ENCODE assay signal across 12 mouse cellular contexts in the genomic region with DNA sequence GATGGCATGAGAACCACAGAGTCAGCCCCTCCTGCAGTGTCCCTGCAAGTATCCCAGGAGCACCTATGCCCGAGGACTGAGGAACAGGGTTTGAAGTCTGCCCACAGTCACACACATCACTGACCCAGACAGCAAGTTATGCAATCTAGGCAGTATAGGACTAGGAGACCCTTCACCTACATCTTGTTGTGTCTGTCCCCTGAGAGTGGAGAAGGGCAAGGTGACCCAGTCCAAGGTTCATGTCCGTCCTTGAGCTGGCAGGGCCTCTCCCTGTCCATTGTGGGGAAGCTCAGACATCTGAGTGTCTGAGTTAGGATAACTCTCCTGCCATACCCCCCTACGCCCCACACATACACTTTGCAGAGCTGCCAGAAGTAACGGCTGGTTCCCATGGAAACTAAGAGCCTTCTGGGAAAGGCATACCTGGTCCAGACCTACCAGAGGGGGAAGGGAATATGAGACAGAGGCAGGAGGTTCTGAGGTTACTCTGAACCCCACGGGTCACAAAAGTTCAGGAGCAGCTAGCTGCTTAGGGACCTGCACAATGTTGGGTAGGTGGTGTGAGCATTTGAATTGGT. TPM values are rescaled to one million over a fixed set of nuclear protein-coding genes. Genes with fewer than 3 reads are reported as not detected.
DNase-seq lines count a peak whose midpoint lies in the region; ATAC-seq and TF ChIP-seq lines count a peak whose summit lies in the region.
"Had no signal": no experiment of that assay in that cellular context is flagged by ENCODE, and none has a peak within 500 bp of the region (broad histone marks: within the 10 kb centered on the region; RNA-seq: fewer than 3 reads in every experiment).

No protein-coding gene starts in this region.

- 44% methylated on average over 5 of the region's 5 CpGs for WGBS in intestine, embryonic 15.5 days
- WGBS in intestine, postnatal 0 days, result 50% methylated on average over 5 of the region's 5 CpGs

- TF ChIP-seq CTCF in intestine, postnatal 0 days (IDR thresholded peaks at IDR 0.05; ENCODE audit: low read depth), result no peak
- TF ChIP-seq CTCF in layer of hippocampus, adult 2 months (conservative IDR thresholded peaks at IDR 0.05), result no peak

- peaks cover 7% of the 10 kb centered on the region; the same call in 1 of the 2 replicates for H3K36me3 ChIP-seq in intestine, embryonic 15.5 days
- peaks cover 5% of the 10 kb centered on the region; the same call in 1 of the 2 replicates for H3K36me3 ChIP-seq in intestine, postnatal 0 days (ENCODE audit: control insufficient read depth, insufficient read depth)

- peak; percentile 57 for DNase-seq in adrenal gland, postnatal 10 days
- no peak for DNase-seq in adrenal gland, postnatal 36 days
- DNase-seq in ovary, adult 18-20 months (ENCODE audit: low spot score), result peak; percentile 79
- no peak for DNase-seq in ovary, postnatal 14 days (ENCODE audit: low spot score)
- no peak for DNase-seq in thymus, postnatal 0 days (ENCODE audit: low spot score)
- no peak for DNase-seq in layer of hippocampus, adult 2 months (ENCODE audit: low spot score in 2 of 2)
- DNase-seq: cerebellum, adult 18-20 months; heart, adult 18-20 months; retina, postnatal 1 day had no signal

- ATAC-seq in intestine, embryonic 15.5 days, result 0 out of 2 replicates have a peak, but pooled peaks have one; percentile 9
- ATAC-seq in intestine, postnatal 0 days, result no peak

- H3K4me3 ChIP-seq in intestine, embryonic 15.5 days (replicated peaks), result no peak overlapping the region
- H3K4me3 ChIP-seq in intestine, postnatal 0 days (ENCODE audit: low read depth, low read length), result no peak overlapping the region
- H3K4me3 ChIP-seq in layer of hippocampus, adult 2 months, result no peak overlapping the region
- H3K4me3 ChIP-seq: limb, embryonic 15.5 days had no signal

- no peak overlapping the region for H3K27ac ChIP-seq in intestine, embryonic 15.5 days
- no peak overlapping the region for H3K27ac ChIP-seq in intestine, postnatal 0 days (ENCODE audit: low read depth, low read length)
- no peak overlapping the region for H3K27ac ChIP-seq in layer of hippocampus, adult 2 months
- H3K27ac ChIP-seq: limb, embryonic 15.5 days had no signal

- no peak overlapping the region for H3K9ac ChIP-seq in intestine, embryonic 15.5 days
- H3K9ac ChIP-seq in intestine, postnatal 0 days (ENCODE audit: low read depth, low read length), result no peak overlapping the region
- H3K9ac ChIP-seq: limb, embryonic 15.5 days had no signal

- no peaks in the 10 kb centered on the region for H3K9me3 ChIP-seq in intestine, embryonic 15.5 days
- H3K9me3 ChIP-seq in intestine, postnatal 0 days (ENCODE audit: control insufficient read depth), result no peaks in the 10 kb centered on the region
- H3K9me3 ChIP-seq: limb, embryonic 15.5 days had no signal

- no peaks in the 10 kb centered on the region for H3K4me1 ChIP-seq in intestine, embryonic 15.5 days (replicated peaks)
- H3K4me1 ChIP-seq in intestine, postnatal 0 days (replicated peaks; ENCODE audit: control insufficient read depth, insufficient read depth, low read length), result 0 out of 2 replicates have a peak, but pooled peaks cover 2% of the 10 kb centered on the region

- H3K27me3 ChIP-seq in intestine, embryonic 15.5 days (replicated peaks), result no peaks in the 10 kb centered on the region
- no peaks in the 10 kb centered on the region for H3K27me3 ChIP-seq in intestine, postnatal 0 days (replicated peaks; ENCODE audit: control insufficient read depth, insufficient read depth, low read length)
- H3K27me3 ChIP-seq: limb, embryonic 15.5 days had no signal

- H3K4me2 ChIP-seq in intestine, embryonic 15.5 days (replicated peaks), result no peak overlapping the region
- no peak overlapping the region for H3K4me2 ChIP-seq in intestine, postnatal 0 days (replicated peaks; ENCODE audit: low read depth)
- H3K4me2 ChIP-seq: limb, embryonic 15.5 days had no signal

RNA-seq across cellular contexts. Expression of a gene that starts 7.1 kb away (rescaled TPM):
- total RNA-seq in adrenal gland, postnatal 10 days (2021), result 100 to 1,000 TPM; 124 to 184 TPM
- 10 to 100 TPM; 28.5 to 44.0 TPM for total RNA-seq in adrenal gland, postnatal 36 days (2021)
- 5.8 and 6.0 TPM in 2 replicates for polyA plus RNA-seq in intestine, embryonic 15.5 days (2015; fragmentation: Nextera tagmentation; extraction: Ambion mirVana)
- polyA plus RNA-seq in intestine, postnatal 0 days (2015; fragmentation: Nextera tagmentation; extraction: Ambion mirVana), result 12.0 and 12.2 TPM in 2 replicates
- polyA plus RNA-seq in thymus, postnatal 0 days (2015; fragmentation: Nextera tagmentation; extraction: Ambion mirVana), result 6.2 and 9.0 TPM in 2 replicates
- 10 to 100 TPM; 43.9 to 44.0 TPM for total RNA-seq in layer of hippocampus, adult 2 months (2021)

RNA-seq across cellular contexts. Expression of a gene that starts 14.8 kb away (rescaled TPM):
- total RNA-seq in adrenal gland, postnatal 10 days (2021), result 10 to 100 TPM; 28.9 to 48.5 TPM
- total RNA-seq in adrenal gland, postnatal 36 days (2021), result 10 to 100 TPM; 24.0 to 34.1 TPM
- 20.6 and 23.0 TPM in 2 replicates for polyA plus RNA-seq in intestine, embryonic 15.5 days (2015; fragmentation: Nextera tagmentation; extraction: Ambion mirVana)
- polyA plus RNA-seq in intestine, postnatal 0 days (2015; fragmentation: Nextera tagmentation; extraction: Ambion mirVana), result 8.0 and 11.5 TPM in 2 replicates
- polyA plus RNA-seq in thymus, postnatal 0 days (2015; fragmentation: Nextera tagmentation; extraction: Ambion mirVana), result 29.6 and 34.5 TPM in 2 replicates
- total RNA-seq in layer of hippocampus, adult 2 months (2021), result 100 to 1,000 TPM; 130 to 131 TPM

RNA-seq across cellular contexts. Expression of a gene that starts 15.1 kb away (rescaled TPM):
- 10 to 100 TPM; 11.2 to 13.2 TPM for total RNA-seq in adrenal gland, postnatal 10 days (2021)
- 10 to 100 TPM; 10.7 to 13.6 TPM for total RNA-seq in adrenal gland, postnatal 36 days (2021)
- polyA plus RNA-seq in intestine, embryonic 15.5 days (2015; fragmentation: Nextera tagmentation; extraction: Ambion mirVana), result 25.4 and 26.4 TPM in 2 replicates
- 10.0 and 11.2 TPM in 2 replicates for polyA plus RNA-seq in intestine, postnatal 0 days (2015; fragmentation: Nextera tagmentation; extraction: Ambion mirVana)
- polyA plus RNA-seq in thymus, postnatal 0 days (2015; fragmentation: Nextera tagmentation; extraction: Ambion mirVana), result 17.9 and 18.4 TPM in 2 replicates
- 10 to 100 TPM; 45.6 to 47.1 TPM for total RNA-seq in layer of hippocampus, adult 2 months (2021)

RNA-seq across cellular contexts. Expression of a gene that starts 47.0 kb away (rescaled TPM):
- 10 to 100 TPM; 43.1 to 47.0 TPM for total RNA-seq in adrenal gland, postnatal 10 days (2021)
- total RNA-seq in adrenal gland, postnatal 36 days (2021), result 10 to 100 TPM; 70.2 to 74.5 TPM
- 55.7 and 64.3 TPM in 2 replicates for polyA plus RNA-seq in intestine, embryonic 15.5 days (2015; fragmentation: Nextera tagmentation; extraction: Ambion mirVana)
- 40.0 and 42.0 TPM in 2 replicates for polyA plus RNA-seq in intestine, postnatal 0 days (2015; fragmentation: Nextera tagmentation; extraction: Ambion mirVana)
- 41.5 and 44.1 TPM in 2 replicates for polyA plus RNA-seq in thymus, postnatal 0 days (2015; fragmentation: Nextera tagmentation; extraction: Ambion mirVana)
- total RNA-seq in layer of hippocampus, adult 2 months (2021), result 10 to 100 TPM; 46.4 to 59.0 TPM

Comparison
In these comparisons a context has a peak if more than half of its experiments do, and no peak if none do; other contexts are left out.
1. DNase-seq: peak in adrenal gland, postnatal 10 days (single experiment) and ovary, adult 18-20 months (single experiment); none in adrenal gland, postnatal 36 days (0 of 2), ovary, postnatal 14 days (single experiment), thymus, postnatal 0 days (single experiment) and layer of hippocampus, adult 2 months (0 of 2).